Mouse (Mus musculus): ENCODE data around the gene Abcg8. TPM values are rescaled to one million over a fixed set of nuclear protein-coding genes. Genes with fewer than 3 reads are reported as not detected.

Abcg8 gene
- 0.10 and 0.14 TPM in 2 replicates for polyA plus RNA-seq (2014; fragmentation: Nextera tagmentation; extraction: Ambion mirVana)

GRCm38 (mm10) chr17:84675951-84676366 is at the start of gene Abcg8:
TSS of gene Abcg8 (plus strand) at chr17:84676302.
- peak; percentile 46 for DNase-seq (ENCODE audit: low spot score)
- Histone ChIP-seq H3K36me3 (ENCODE audit: control insufficient read depth, insufficient read depth, low read length) (no peaks in the 10 kb centered on the region), H3K27me3 (replicated peaks; ENCODE audit: control insufficient read depth, insufficient read depth, low read length) (peaks cover 17% of the 10 kb centered on the region), H3K9ac (ENCODE audit: low read depth, low read length) (0 out of 2 replicates have a peak within 1 kb of the TSS, but pooled peaks have one; percentile 35), H3K4me2 (peak within 1 kb of the TSS; percentile 63), H3K27ac (ENCODE audit: low read depth, low read length) (no peak within 1 kb of the TSS), H3K9me3 (ENCODE audit: control insufficient read depth, low read length) (no peaks in the 10 kb centered on the region), H3K4me1 (replicated peaks; ENCODE audit: control insufficient read depth, insufficient read depth, low read length) (no peaks in the 10 kb centered on the region), H3K4me3 (ENCODE audit: low read depth, low read length) (peak within 1 kb of the TSS; percentile 29)
- 4% methylated on average over 24 of the region's 24 CpGs for WGBS
- no peak for ATAC-seq (replicated peaks; ENCODE audit: low FRiP score)

- Histone ChIP-seq H3K4me3 (ENCODE audit: low read depth, low read length) (peak overlapping the region; percentile 59), H3K27ac (ENCODE audit: low read depth, low read length) (no peak overlapping the region), H3K27me3 (replicated peaks; ENCODE audit: control insufficient read depth, insufficient read depth, low read length) (no peaks in the 10 kb centered on the region), H3K4me2 (peak overlapping the region; percentile 77), H3K9me3 (ENCODE audit: control insufficient read depth, low read length) (no peaks in the 10 kb centered on the region), H3K36me3 (ENCODE audit: control insufficient read depth, insufficient read depth, low read length) (no peaks in the 10 kb centered on the region), H3K9ac (ENCODE audit: low read depth, low read length) (peak overlapping the region; percentile 35; the same call in 1 of the 2 replicates), H3K4me1 (replicated peaks; ENCODE audit: control insufficient read depth, insufficient read depth, low read length) (0 out of 2 replicates have a peak, but pooled peaks cover 2% of the 10 kb centered on the region)
- DNase-seq (ENCODE audit: low spot score) = no peak
- ATAC-seq (replicated peaks; ENCODE audit: low FRiP score) = peak; percentile 36; the same call in 1 of the 2 replicates
- WGBS = 39% methylated on average over 9 of the region's 9 CpGs
Observed at GRCm38 (mm10) chr17:84626857-84627305, 49.2 kb upstream of the Abcg8 start.

- no peak overlapping the region for H3K27ac ChIP-seq (ENCODE audit: low read depth, low read length)
- H3K9me3 ChIP-seq (ENCODE audit: control insufficient read depth, low read length) = no peaks in the 10 kb centered on the region
- no peak for ATAC-seq (replicated peaks; ENCODE audit: low FRiP score)
- no peak for DNase-seq (ENCODE audit: low spot score)
- no peak overlapping the region for H3K4me2 ChIP-seq
- H3K4me1 ChIP-seq (replicated peaks; ENCODE audit: control insufficient read depth, insufficient read depth, low read length) = 0 out of 2 replicates have a peak, but pooled peaks cover 2% of the 10 kb centered on the region
- WGBS = 80% methylated on average over 10 of the region's 10 CpGs
- H3K9ac ChIP-seq (ENCODE audit: low read depth, low read length) = no peak overlapping the region
- H3K27me3 ChIP-seq (replicated peaks; ENCODE audit: control insufficient read depth, insufficient read depth, low read length) = no peaks in the 10 kb centered on the region
- no peaks in the 10 kb centered on the region for H3K36me3 ChIP-seq (ENCODE audit: control insufficient read depth, insufficient read depth, low read length)
- no peak overlapping the region for H3K4me3 ChIP-seq (ENCODE audit: low read depth, low read length)
Observed at GRCm38 (mm10) chr17:84627721-84628120, 48.4 kb upstream of the Abcg8 start.

- H3K4me3 ChIP-seq (ENCODE audit: low read depth, low read length) = no peak overlapping the region
- ATAC-seq (replicated peaks; ENCODE audit: low FRiP score) = no peak
- DNase-seq (ENCODE audit: low spot score) = no peak
- H3K27me3 ChIP-seq (replicated peaks; ENCODE audit: control insufficient read depth, insufficient read depth, low read length) = no peaks in the 10 kb centered on the region
- no peak overlapping the region for H3K9ac ChIP-seq (ENCODE audit: low read depth, low read length)
- H3K4me1 ChIP-seq (replicated peaks; ENCODE audit: control insufficient read depth, insufficient read depth, low read length) = 0 out of 2 replicates have a peak, but pooled peaks cover 2% of the 10 kb centered on the region
- H3K9me3 ChIP-seq (ENCODE audit: control insufficient read depth, low read length) = no peaks in the 10 kb centered on the region
- no peak overlapping the region for H3K27ac ChIP-seq (ENCODE audit: low read depth, low read length)
- no peaks in the 10 kb centered on the region for H3K36me3 ChIP-seq (ENCODE audit: control insufficient read depth, insufficient read depth, low read length)
- H3K4me2 ChIP-seq = no peak overlapping the region
- WGBS = 82% methylated on average over 9 of the region's 9 CpGs
Observed at GRCm38 (mm10) chr17:84628611-84629010, 47.5 kb upstream of the Abcg8 start.

GRCm38 (mm10) chr17:84631836-84632235 is 44.3 kb upstream of the Abcg8 start:
- ATAC-seq (replicated peaks; ENCODE audit: low FRiP score) (no peak), DNase-seq (ENCODE audit: low spot score) (no peak)
- Histone ChIP-seq H3K4me1 (replicated peaks; ENCODE audit: control insufficient read depth, insufficient read depth, low read length) (0 out of 2 replicates have a peak, but pooled peaks cover under 1% of the 10 kb centered on the region), H3K4me3 (ENCODE audit: low read depth, low read length) (no peak overlapping the region), H3K27ac (ENCODE audit: low read depth, low read length) (no peak overlapping the region), H3K4me2 (no peak overlapping the region), H3K27me3 (replicated peaks; ENCODE audit: control insufficient read depth, insufficient read depth, low read length) (no peaks in the 10 kb centered on the region), H3K9ac (ENCODE audit: low read depth, low read length) (no peak overlapping the region), H3K36me3 (ENCODE audit: control insufficient read depth, insufficient read depth, low read length) (no peaks in the 10 kb centered on the region), H3K9me3 (ENCODE audit: control insufficient read depth, low read length) (no peaks in the 10 kb centered on the region)
- 87% methylated on average over 6 of the region's 6 CpGs for WGBS

- no peak for DNase-seq (ENCODE audit: low spot score)
- Histone ChIP-seq H3K27me3 (replicated peaks; ENCODE audit: control insufficient read depth, insufficient read depth, low read length) (no peaks in the 10 kb centered on the region), H3K9ac (ENCODE audit: low read depth, low read length) (no peak overlapping the region), H3K36me3 (ENCODE audit: control insufficient read depth, insufficient read depth, low read length) (no peaks in the 10 kb centered on the region), H3K9me3 (ENCODE audit: control insufficient read depth, low read length) (no peaks in the 10 kb centered on the region), H3K4me3 (ENCODE audit: low read depth, low read length) (no peak overlapping the region), H3K27ac (ENCODE audit: low read depth, low read length) (no peak overlapping the region), H3K4me1 (replicated peaks; ENCODE audit: control insufficient read depth, insufficient read depth, low read length) (no peaks in the 10 kb centered on the region), H3K4me2 (no peak overlapping the region)
- ATAC-seq (replicated peaks; ENCODE audit: low FRiP score) = no peak
- WGBS = 52% methylated on average over 13 of the region's 13 CpGs
Observed at GRCm38 (mm10) chr17:84633443-84633842, 42.7 kb upstream of the Abcg8 start.

- no peaks in the 10 kb centered on the region for H3K36me3 ChIP-seq (ENCODE audit: control insufficient read depth, insufficient read depth, low read length)
- no peaks in the 10 kb centered on the region for H3K9me3 ChIP-seq (ENCODE audit: control insufficient read depth, low read length)
- no peaks in the 10 kb centered on the region for H3K4me1 ChIP-seq (replicated peaks; ENCODE audit: control insufficient read depth, insufficient read depth, low read length)
- DNase-seq (ENCODE audit: low spot score) = no peak
- H3K4me2 ChIP-seq = no peak overlapping the region
- no peak overlapping the region for H3K27ac ChIP-seq (ENCODE audit: low read depth, low read length)
- WGBS = 76% methylated on average over 8 of the region's 8 CpGs
- H3K4me3 ChIP-seq (ENCODE audit: low read depth, low read length) = no peak overlapping the region
- no peaks in the 10 kb centered on the region for H3K27me3 ChIP-seq (replicated peaks; ENCODE audit: control insufficient read depth, insufficient read depth, low read length)
- no peak for ATAC-seq (replicated peaks; ENCODE audit: low FRiP score)
- no peak overlapping the region for H3K9ac ChIP-seq (ENCODE audit: low read depth, low read length)
Observed at GRCm38 (mm10) chr17:84636328-84636727, 39.8 kb upstream of the Abcg8 start.

GRCm38 (mm10) chr17:84637971-84638370 is 38.1 kb upstream of the Abcg8 start:
- Histone ChIP-seq H3K27ac (ENCODE audit: low read depth, low read length) (no peak overlapping the region), H3K36me3 (ENCODE audit: control insufficient read depth, insufficient read depth, low read length) (no peaks in the 10 kb centered on the region), H3K9ac (ENCODE audit: low read depth, low read length) (no peak overlapping the region), H3K4me3 (ENCODE audit: low read depth, low read length) (no peak overlapping the region), H3K9me3 (ENCODE audit: control insufficient read depth, low read length) (no peaks in the 10 kb centered on the region), H3K27me3 (replicated peaks; ENCODE audit: control insufficient read depth, insufficient read depth, low read length) (no peaks in the 10 kb centered on the region), H3K4me2 (no peak overlapping the region), H3K4me1 (replicated peaks; ENCODE audit: control insufficient read depth, insufficient read depth, low read length) (no peaks in the 10 kb centered on the region)
- 81% methylated on average over 6 of the region's 6 CpGs for WGBS
- ATAC-seq (replicated peaks; ENCODE audit: low FRiP score) (no peak), DNase-seq (ENCODE audit: low spot score) (no peak)

- 78% methylated on average over 10 of the region's 10 CpGs for WGBS
- ATAC-seq (replicated peaks; ENCODE audit: low FRiP score) = no peak
- H3K36me3 ChIP-seq (ENCODE audit: control insufficient read depth, insufficient read depth, low read length) = no peaks in the 10 kb centered on the region
Observed at GRCm38 (mm10) chr17:84639796-84640378, 36.2 kb upstream of the Abcg8 start.

More at GRCm38 (mm10) chr17:84639796-84640378, 36.2 kb upstream of the Abcg8 start:
- Histone ChIP-seq H3K9me3 (ENCODE audit: control insufficient read depth, low read length) (no peaks in the 10 kb centered on the region), H3K27ac (ENCODE audit: low read depth, low read length) (no peak overlapping the region), H3K4me2 (no peak overlapping the region), H3K27me3 (replicated peaks; ENCODE audit: control insufficient read depth, insufficient read depth, low read length) (no peaks in the 10 kb centered on the region), H3K4me1 (replicated peaks; ENCODE audit: control insufficient read depth, insufficient read depth, low read length) (0 out of 2 replicates have a peak, but pooled peaks cover 3% of the 10 kb centered on the region), H3K9ac (ENCODE audit: low read depth, low read length) (no peak overlapping the region), H3K4me3 (ENCODE audit: low read depth, low read length) (no peak overlapping the region)
- no peak for DNase-seq (ENCODE audit: low spot score)
